Mouse (Mus musculus) R1 (cell line): ENCODE results near the gene Akr1d1.

Experiments used
- DNase-seq: peaks from one replicate; pipeline ENCODE4 v3.0.0-alpha.2; 2018; ENCODE audit warnings: low read depth, low spot score

The Akr1d1 gene

DNA sequence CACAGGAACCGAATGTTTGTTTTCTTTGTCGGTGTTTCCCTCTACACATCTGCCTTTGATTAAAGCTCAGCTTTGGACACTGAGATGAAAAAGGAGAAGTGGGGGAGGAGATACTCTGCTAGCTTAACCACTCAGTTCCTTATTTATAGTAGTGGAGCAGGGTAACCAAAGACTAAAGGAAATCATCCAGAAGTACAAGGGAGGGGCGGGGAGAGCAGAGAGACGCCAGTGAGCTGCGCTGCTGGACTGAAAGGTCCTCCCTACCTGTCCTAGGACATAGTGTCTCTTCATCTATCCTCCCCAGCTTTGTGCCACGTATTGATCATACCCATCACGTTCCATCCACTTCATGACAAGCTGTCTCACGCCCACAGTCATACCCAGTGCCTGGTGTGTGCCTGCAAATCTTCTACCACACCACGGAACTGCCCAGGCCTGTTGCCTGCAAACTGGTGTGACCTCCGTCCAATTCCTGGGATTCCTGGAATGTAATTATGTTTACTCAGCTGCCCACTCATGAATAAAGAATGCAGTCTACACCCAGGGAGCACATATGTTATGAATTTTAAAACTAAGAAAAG, 87.5 kb downstream of the Akr1d1 start:
- DNase-seq: no peak
